Mouse (Mus musculus) midbrain, embryonic 10.5 days (tissue): ENCODE data around the gene S100a4. TPM values are rescaled to one million over a fixed set of nuclear protein-coding genes. Genes with fewer than 3 reads are reported as not detected.
A peak's percentile ranks its signal among the peaks of the same experiment; 100 is the strongest.

Experiments
- DNase-seq: peaks from one replicate; pipeline ENCODE4 v3.0.0-alpha.2; 2017; ENCODE audit warnings: low spot score
- H3K27ac ChIP-seq: fragments of 300-500 bp; sonication (generic); replicated peaks from 2 replicates; pipeline ENCODE4 v1.5.1; 2016; ENCODE audit warnings: mild to moderate bottlenecking
- H3K27me3 ChIP-seq: fragments of 300-500 bp; sonication (generic); 2 replicates; pipeline ENCODE4 v1.6.1; 2016; ENCODE audit warnings: low read depth, mild to moderate bottlenecking; ENCODE audit not compliant: poor library complexity, severe bottlenecking
- H3K36me3 ChIP-seq: fragments of 300-500 bp; sonication (generic); 2 replicates; pipeline ENCODE4 v1.6.1; 2016; ENCODE audit warnings: mild to moderate bottlenecking, moderate library complexity
- H3K4me1 ChIP-seq: fragments of 300-500 bp; sonication (generic); 2 replicates; pipeline ENCODE4 v1.6.1; 2016
- H3K4me3 ChIP-seq: fragments of 300-500 bp; sonication (generic); 2 replicates; pipeline ENCODE4 v1.5.1; 2016; ENCODE audit warnings: mild to moderate bottlenecking, moderate library complexity
- H3K9me3 ChIP-seq: fragments of 300-500 bp; sonication (generic); replicated peaks from 2 replicates; pipeline ENCODE4 v1.6.1; 2016; ENCODE audit warnings: mild to moderate bottlenecking
- WGBS: fragments of 180-500 bp; shearing (Covaris S2); methylation state at CpG from one replicate; pipeline ENCODE4 v1.1.7; 2016; 5-methylcytosine and 5-hydroxymethylcytosine counted together
- polyA plus RNA-seq: library from polyadenylated mRNA; unstranded; fragments of >200 nt; fragmentation: Nextera tagmentation; extraction: Ambion mirVana; gene quantifications from 2 replicates; pipeline ENCODE4 v1.2.1, GENCODE M21; 2016

Gene S100a4
- 0.35 and 0.81 TPM in 2 replicates for polyA plus RNA-seq

GRCm38 (mm10) chr3:90603623-90604022, at the start of gene S100a4:
Gene S100a4, plus strand, starts transcription at chr3:90603771.
- Histone ChIP-seq H3K27ac (no peak within 1 kb of the TSS), H3K4me1 (no peaks in the 10 kb centered on the region), H3K9me3 (no peaks in the 10 kb centered on the region), H3K4me3 (no peak within 1 kb of the TSS), H3K27me3 (no peaks in the 10 kb centered on the region), H3K36me3 (no peaks in the 10 kb centered on the region)
- DNase-seq: no peak
- WGBS: 63% methylated on average over 3 of the region's 3 CpGs

- 65% methylated on average over 5 of the region's 5 CpGs for WGBS
- H3K27me3 ChIP-seq: no peaks in the 10 kb centered on the region
- H3K9me3 ChIP-seq: no peaks in the 10 kb centered on the region
- no peak for DNase-seq
- peaks cover 4% of the 10 kb centered on the region for H3K4me1 ChIP-seq
- H3K36me3 ChIP-seq: no peaks in the 10 kb centered on the region
- H3K27ac ChIP-seq: no peak overlapping the region
- H3K4me3 ChIP-seq: no peak overlapping the region
These were observed 47.6 kb upstream of the S100a4 start for GRCm38 (mm10) chr3:90555954-90556353.

- WGBS: 85% methylated on average over 6 of the region's 6 CpGs
- no peaks in the 10 kb centered on the region for H3K27me3 ChIP-seq
- peaks cover 8% of the 10 kb centered on the region for H3K4me1 ChIP-seq
- H3K9me3 ChIP-seq: no peaks in the 10 kb centered on the region
- H3K4me3 ChIP-seq: no peak within 1 kb of the TSS
- H3K27ac ChIP-seq: no peak within 1 kb of the TSS
- no peaks in the 10 kb centered on the region for H3K36me3 ChIP-seq
- no peak for DNase-seq
These were observed 43.5 kb upstream of the S100a4 start, which contains the start of gene S100a3 for GRCm38 (mm10) chr3:90560008-90560628. Gene S100a3, plus strand, starts transcription at chr3:90560578.

- Histone ChIP-seq H3K36me3 (no peaks in the 10 kb centered on the region), H3K27me3 (no peaks in the 10 kb centered on the region), H3K4me1 (no peaks in the 10 kb centered on the region), H3K4me3 (no peak overlapping the region), H3K27ac (no peak overlapping the region), H3K9me3 (no peaks in the 10 kb centered on the region)
- no peak for DNase-seq
- WGBS: 90% methylated on average over 5 of the region's 5 CpGs
These were observed 28.9 kb upstream of the S100a4 start for GRCm38 (mm10) chr3:90574691-90575090.

- Histone ChIP-seq H3K9me3 (no peaks in the 10 kb centered on the region), H3K4me1 (no peaks in the 10 kb centered on the region), H3K27ac (no peak overlapping the region), H3K27me3 (no peaks in the 10 kb centered on the region), H3K4me3 (no peak overlapping the region), H3K36me3 (no peaks in the 10 kb centered on the region)
- 88% methylated on average over 3 of the region's 3 CpGs for WGBS
- no peak for DNase-seq
These were observed 28.3 kb upstream of the S100a4 start for GRCm38 (mm10) chr3:90575320-90575719.

GRCm38 (mm10) chr3:90576351-90577001, 27.1 kb upstream of the S100a4 start:
- H3K9me3 ChIP-seq: no peaks in the 10 kb centered on the region
- no peak overlapping the region for H3K27ac ChIP-seq
- no peaks in the 10 kb centered on the region for H3K4me1 ChIP-seq
- no peaks in the 10 kb centered on the region for H3K36me3 ChIP-seq
- no peaks in the 10 kb centered on the region for H3K27me3 ChIP-seq
- H3K4me3 ChIP-seq: no peak overlapping the region
- DNase-seq: no peak
- WGBS: 80% methylated on average over 10 of the region's 10 CpGs

GRCm38 (mm10) chr3:90579433-90579832, 24.1 kb upstream of the S100a4 start:
- Histone ChIP-seq H3K4me1 (peaks cover 11% of the 10 kb centered on the region), H3K4me3 (no peak overlapping the region), H3K27me3 (no peaks in the 10 kb centered on the region), H3K27ac (no peak overlapping the region), H3K9me3 (no peaks in the 10 kb centered on the region), H3K36me3 (no peaks in the 10 kb centered on the region)
- no peak for DNase-seq
- 79% methylated on average over 7 of the region's 7 CpGs for WGBS

- H3K27me3 ChIP-seq: no peaks in the 10 kb centered on the region
- no peaks in the 10 kb centered on the region for H3K36me3 ChIP-seq
- H3K9me3 ChIP-seq: no peaks in the 10 kb centered on the region
- H3K4me3 ChIP-seq: no peak overlapping the region
- no peak for DNase-seq
- H3K27ac ChIP-seq: no peak overlapping the region
- peaks cover 11% of the 10 kb centered on the region for H3K4me1 ChIP-seq
- WGBS: 92% methylated on average over 5 of the region's 5 CpGs
These were observed 22.4 kb upstream of the S100a4 start for GRCm38 (mm10) chr3:90581141-90581540.

GRCm38 (mm10) chr3:90582156-90582555, 21.4 kb upstream of the S100a4 start:
- Histone ChIP-seq H3K27me3 (no peaks in the 10 kb centered on the region), H3K9me3 (no peaks in the 10 kb centered on the region), H3K4me3 (no peak overlapping the region), H3K27ac (no peak overlapping the region), H3K36me3 (no peaks in the 10 kb centered on the region), H3K4me1 (peaks cover 11% of the 10 kb centered on the region)
- 93% methylated on average over 1 of the region's 1 CpGs for WGBS
- no peak for DNase-seq

- Histone ChIP-seq H3K27me3 (no peaks in the 10 kb centered on the region), H3K4me1 (peaks cover 11% of the 10 kb centered on the region), H3K9me3 (no peaks in the 10 kb centered on the region), H3K36me3 (no peaks in the 10 kb centered on the region), H3K4me3 (no peak overlapping the region), H3K27ac (no peak overlapping the region)
- no peak for DNase-seq
- 93% methylated on average over 4 of the region's 4 CpGs for WGBS
These were observed 21.0 kb upstream of the S100a4 start for GRCm38 (mm10) chr3:90582556-90582955.

GRCm38 (mm10) chr3:90583893-90584292, 19.7 kb upstream of the S100a4 start:
- no peak for DNase-seq
- Histone ChIP-seq H3K36me3 (no peaks in the 10 kb centered on the region), H3K9me3 (no peaks in the 10 kb centered on the region), H3K27me3 (no peaks in the 10 kb centered on the region), H3K27ac (0 out of 2 replicates have a peak overlapping the region, but pooled peaks have one; percentile 23), H3K4me3 (no peak overlapping the region), H3K4me1 (peaks cover 11% of the 10 kb centered on the region)
- 49% methylated on average over 3 of the region's 3 CpGs for WGBS

GRCm38 (mm10) chr3:90585595-90585994, 18.0 kb upstream of the S100a4 start:
- peaks cover 11% of the 10 kb centered on the region for H3K4me1 ChIP-seq
- H3K27me3 ChIP-seq: no peaks in the 10 kb centered on the region
- no peak overlapping the region for H3K27ac ChIP-seq
- no peaks in the 10 kb centered on the region for H3K36me3 ChIP-seq
- H3K4me3 ChIP-seq: no peak overlapping the region
- WGBS: 37% methylated on average over 5 of the region's 5 CpGs
- peak; percentile 64 for DNase-seq
- H3K9me3 ChIP-seq: no peaks in the 10 kb centered on the region

GRCm38 (mm10) chr3:90586016-90586643, 17.4 kb upstream of the S100a4 start:
- H3K4me3 ChIP-seq: no peak overlapping the region
- no peaks in the 10 kb centered on the region for H3K9me3 ChIP-seq
- no peaks in the 10 kb centered on the region for H3K36me3 ChIP-seq
- DNase-seq: no peak
- peaks cover 11% of the 10 kb centered on the region for H3K4me1 ChIP-seq
- WGBS: 85% methylated on average over 15 of the region's 15 CpGs
- H3K27ac ChIP-seq: no peak overlapping the region
- no peaks in the 10 kb centered on the region for H3K27me3 ChIP-seq
